Mouse (Mus musculus): ENCODE results near the gene Stx18. TPM values are rescaled to one million over a fixed set of nuclear protein-coding genes. Genes with fewer than 3 reads are reported as not detected.

The Stx18 gene
- polyA plus RNA-seq, 1 experiment, result 61.2 TPM

GRCm38 (mm10) chr5:38062709-38063108, 24.2 kb downstream of the Stx18 start:
- Histone ChIP-seq H3K27ac (replicated peaks; ENCODE audit: low read depth, low read length) (no peak overlapping the region), H3K4me3 (ENCODE audit: insufficient read depth, low read depth, low read length) (no peak overlapping the region), H3K4me1 (ENCODE audit: control insufficient read depth, insufficient read depth, insufficient read length, low read length) (no peaks in the 10 kb centered on the region; the same call in 1 of the 2 replicates)

- no peak overlapping the region for H3K4me3 ChIP-seq (ENCODE audit: insufficient read depth, low read depth, low read length)
- no peaks in the 10 kb centered on the region; the same call in 1 of the 2 replicates for H3K4me1 ChIP-seq (ENCODE audit: control insufficient read depth, insufficient read depth, insufficient read length, low read length)
- H3K27ac ChIP-seq (replicated peaks; ENCODE audit: low read depth, low read length), result no peak overlapping the region
Observed at GRCm38 (mm10) chr5:38063339-38063738, 24.8 kb downstream of the Stx18 start.

GRCm38 (mm10) chr5:38064043-38064575, 25.6 kb downstream of the Stx18 start:
- no peak overlapping the region for H3K27ac ChIP-seq (replicated peaks; ENCODE audit: low read depth, low read length)
- no peak overlapping the region for H3K4me3 ChIP-seq (ENCODE audit: insufficient read depth, low read depth, low read length)
- H3K4me1 ChIP-seq (ENCODE audit: control insufficient read depth, insufficient read depth, insufficient read length, low read length), result no peaks in the 10 kb centered on the region; the same call in 1 of the 2 replicates

- Histone ChIP-seq H3K27ac (replicated peaks; ENCODE audit: low read depth, low read length) (no peak overlapping the region), H3K4me3 (ENCODE audit: insufficient read depth, low read depth, low read length) (no peak overlapping the region), H3K4me1 (ENCODE audit: control insufficient read depth, insufficient read depth, insufficient read length, low read length) (no peaks in the 10 kb centered on the region; the same call in 1 of the 2 replicates)
Observed at GRCm38 (mm10) chr5:38064701-38065100, 26.2 kb downstream of the Stx18 start.

- H3K4me1 ChIP-seq (ENCODE audit: control insufficient read depth, insufficient read depth, insufficient read length, low read length), result no peaks in the 10 kb centered on the region; the same call in 1 of the 2 replicates
- no peak overlapping the region for H3K4me3 ChIP-seq (ENCODE audit: insufficient read depth, low read depth, low read length)
- no peak overlapping the region for H3K27ac ChIP-seq (replicated peaks; ENCODE audit: low read depth, low read length)
Observed at GRCm38 (mm10) chr5:38065454-38065853, 26.9 kb downstream of the Stx18 start.

- Histone ChIP-seq H3K4me1 (ENCODE audit: control insufficient read depth, insufficient read depth, insufficient read length, low read length) (no peaks in the 10 kb centered on the region; the same call in 1 of the 2 replicates), H3K4me3 (ENCODE audit: insufficient read depth, low read depth, low read length) (no peak overlapping the region), H3K27ac (replicated peaks; ENCODE audit: low read depth, low read length) (no peak overlapping the region)
Observed at GRCm38 (mm10) chr5:38066606-38067005, 28.1 kb downstream of the Stx18 start.

- Histone ChIP-seq H3K4me3 (ENCODE audit: insufficient read depth, low read depth, low read length) (no peak overlapping the region), H3K4me1 (ENCODE audit: control insufficient read depth, insufficient read depth, insufficient read length, low read length) (no peaks in the 10 kb centered on the region)
Observed at GRCm38 (mm10) chr5:38076326-38076725, 37.8 kb downstream of the Stx18 start.

GRCm38 (mm10) chr5:38078575-38078974, 40.0 kb downstream of the Stx18 start:
- no peaks in the 10 kb centered on the region for H3K4me1 ChIP-seq (ENCODE audit: control insufficient read depth, insufficient read depth, insufficient read length, low read length)
- H3K4me3 ChIP-seq (ENCODE audit: insufficient read depth, low read depth, low read length), result no peak overlapping the region
- H3K27ac ChIP-seq (replicated peaks; ENCODE audit: low read depth, low read length), result no peak overlapping the region

More at GRCm38 (mm10) chr5:38076326-38076725, 37.8 kb downstream of the Stx18 start:
- H3K27ac ChIP-seq (replicated peaks; ENCODE audit: low read depth, low read length), result no peak overlapping the region

GRCm38 (mm10) chr5:38080472-38080871, 41.9 kb downstream of the Stx18 start:
- H3K4me1 ChIP-seq (ENCODE audit: control insufficient read depth, insufficient read depth, insufficient read length, low read length), result no peaks in the 10 kb centered on the region
- H3K27ac ChIP-seq (replicated peaks; ENCODE audit: low read depth, low read length), result no peak overlapping the region
- H3K4me3 ChIP-seq (ENCODE audit: insufficient read depth, low read depth, low read length), result no peak overlapping the region

- no peak overlapping the region for H3K4me3 ChIP-seq (ENCODE audit: insufficient read depth, low read depth, low read length)
- no peaks in the 10 kb centered on the region for H3K4me1 ChIP-seq (ENCODE audit: control insufficient read depth, insufficient read depth, insufficient read length, low read length)
- H3K27ac ChIP-seq (replicated peaks; ENCODE audit: low read depth, low read length), result no peak overlapping the region
Observed at GRCm38 (mm10) chr5:38082589-38082988, 44.0 kb downstream of the Stx18 start.

- no peak overlapping the region for H3K4me3 ChIP-seq (ENCODE audit: insufficient read depth, low read depth, low read length)
- no peaks in the 10 kb centered on the region for H3K4me1 ChIP-seq (ENCODE audit: control insufficient read depth, insufficient read depth, insufficient read length, low read length)
- no peak overlapping the region for H3K27ac ChIP-seq (replicated peaks; ENCODE audit: low read depth, low read length)
Observed at GRCm38 (mm10) chr5:38083362-38083761, 44.8 kb downstream of the Stx18 start.

- Histone ChIP-seq H3K4me1 (ENCODE audit: control insufficient read depth, insufficient read depth, insufficient read length, low read length) (no peaks in the 10 kb centered on the region), H3K27ac (replicated peaks; ENCODE audit: low read depth, low read length) (no peak overlapping the region), H3K4me3 (ENCODE audit: insufficient read depth, low read depth, low read length) (no peak overlapping the region)
Observed at GRCm38 (mm10) chr5:38084616-38085015, 46.1 kb downstream of the Stx18 start.

GRCm38 (mm10) chr5:38085561-38086392, 47.2 kb downstream of the Stx18 start:
- Histone ChIP-seq H3K27ac (replicated peaks; ENCODE audit: low read depth, low read length) (no peak overlapping the region), H3K4me3 (ENCODE audit: insufficient read depth, low read depth, low read length) (no peak overlapping the region), H3K4me1 (ENCODE audit: control insufficient read depth, insufficient read depth, insufficient read length, low read length) (no peaks in the 10 kb centered on the region)

- H3K27ac ChIP-seq (replicated peaks; ENCODE audit: low read depth, low read length), result no peak overlapping the region
Observed at GRCm38 (mm10) chr5:38090111-38090510, 51.6 kb downstream of the Stx18 start.

GRCm38 (mm10) chr5:38090581-38090980, 52.0 kb downstream of the Stx18 start:
- H3K27ac ChIP-seq (replicated peaks; ENCODE audit: low read depth, low read length), result no peak overlapping the region
- no peak overlapping the region for H3K4me3 ChIP-seq (ENCODE audit: insufficient read depth, low read depth, low read length)
- no peaks in the 10 kb centered on the region for H3K4me1 ChIP-seq (ENCODE audit: control insufficient read depth, insufficient read depth, insufficient read length, low read length)

More at GRCm38 (mm10) chr5:38090111-38090510, 51.6 kb downstream of the Stx18 start:
- Histone ChIP-seq H3K4me1 (ENCODE audit: control insufficient read depth, insufficient read depth, insufficient read length, low read length) (no peaks in the 10 kb centered on the region), H3K4me3 (ENCODE audit: insufficient read depth, low read depth, low read length) (no peak overlapping the region)

Data from brown adipose tissue, adult 24 weeks (tissue).